Mouse (Mus musculus): ENCODE measurements around the gene Rcc1l.

Rcc1l gene

DNA sequence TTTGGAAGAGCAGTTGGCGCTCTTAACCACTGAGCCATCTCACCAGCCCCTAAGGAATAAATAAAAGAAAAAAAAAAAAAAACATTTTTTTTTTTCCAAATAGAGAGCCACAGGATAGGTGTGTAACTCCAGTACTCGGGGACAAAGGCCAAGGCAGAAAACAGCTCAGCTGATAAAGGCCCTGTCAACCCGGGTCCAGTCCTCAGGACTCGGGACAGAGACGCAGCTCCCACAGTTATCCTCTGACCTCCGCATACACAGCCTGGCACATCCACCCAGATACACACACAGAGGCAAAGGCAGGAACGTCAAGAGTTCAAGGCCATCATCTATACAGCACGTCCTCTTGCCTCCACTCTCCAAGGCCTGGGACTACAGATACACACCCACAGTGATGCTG lies 6.4 kb downstream of the Rcc1l start:
- no peak for DNase-seq (ENCODE audit: low spot score)

DNA sequence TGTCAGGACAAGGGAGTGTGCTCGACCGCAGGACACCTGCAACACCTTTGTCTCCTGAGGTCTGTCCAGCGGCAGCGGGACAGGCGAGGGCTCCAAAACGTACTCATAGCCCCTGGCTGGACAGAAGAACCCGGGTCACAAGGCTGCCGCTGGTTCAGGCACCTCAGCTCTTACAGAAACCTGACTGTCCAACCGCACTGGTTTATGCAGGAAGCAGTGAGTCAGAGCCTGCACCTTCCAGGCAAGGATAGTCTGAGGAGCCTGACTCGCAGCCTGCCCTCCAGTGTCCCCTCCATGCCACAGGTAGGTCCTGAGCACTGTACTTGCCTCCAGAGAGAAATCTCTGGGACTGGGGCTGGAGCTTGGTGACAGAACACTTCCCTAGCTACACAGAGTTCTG lies 7.3 kb downstream of the Rcc1l start:
- no peak for DNase-seq (ENCODE audit: low spot score)

DNA sequence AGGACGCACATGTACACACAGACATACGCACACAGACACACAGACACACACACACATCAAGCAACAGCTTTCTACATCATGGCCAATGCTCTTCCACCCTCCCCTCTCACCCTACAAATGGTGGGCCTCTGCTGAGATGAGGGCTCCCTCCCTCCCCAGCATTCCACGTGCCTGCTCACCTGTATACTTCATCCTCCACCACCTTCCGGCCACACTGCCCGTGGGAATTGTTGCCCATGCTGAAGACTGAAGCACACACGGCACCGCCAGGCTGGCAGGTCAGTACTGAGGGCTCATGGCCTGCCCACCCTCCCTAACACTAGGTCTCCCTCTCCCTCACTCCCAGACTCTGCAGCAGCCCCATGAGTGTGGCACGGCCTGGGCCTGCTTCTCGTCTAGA lies 8.5 kb downstream of the Rcc1l start:
- no peak for DNase-seq (ENCODE audit: low spot score)

DNA sequence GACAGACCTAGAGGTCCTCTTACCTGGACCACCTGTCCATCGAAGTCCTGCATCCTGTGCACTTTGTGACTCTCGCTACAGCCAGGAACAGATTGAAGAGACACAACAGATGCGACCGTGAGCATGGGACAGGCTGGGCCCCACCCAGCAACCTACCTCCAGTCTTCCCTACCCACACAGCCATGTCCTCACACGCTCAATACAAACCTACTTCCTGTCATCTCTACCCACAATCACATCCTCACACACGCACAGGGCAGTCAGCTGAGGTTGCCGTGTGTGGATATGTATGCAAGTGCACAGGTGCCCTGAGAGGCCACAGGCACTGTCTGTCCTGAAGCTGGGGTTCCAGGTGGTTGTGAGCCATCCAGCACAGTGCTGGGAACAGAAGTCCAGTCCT lies 9.9 kb downstream of the Rcc1l start:
- no peak for DNase-seq (ENCODE audit: low spot score)

DNA sequence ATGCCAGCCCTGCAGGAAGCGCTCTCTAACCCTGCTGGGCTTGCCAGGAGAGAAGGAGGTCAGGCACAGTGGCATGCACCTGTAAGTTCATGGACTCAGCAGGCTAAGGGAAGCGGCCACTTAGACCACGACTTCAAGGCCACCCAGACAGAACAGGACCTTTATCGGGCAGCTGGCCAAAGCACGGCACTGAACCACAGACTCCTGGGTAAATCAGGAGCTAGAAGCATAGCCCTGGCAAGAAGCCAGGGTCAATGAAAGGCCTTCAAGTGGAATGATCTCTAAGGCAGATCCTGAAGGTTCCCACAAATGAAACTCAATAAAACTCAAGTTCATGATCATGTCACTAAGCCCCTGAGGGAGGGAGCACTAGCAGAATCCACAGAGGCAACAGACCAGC lies 11.9 kb downstream of the Rcc1l start:
- DNase-seq (ENCODE audit: low spot score): peak; percentile 73

DNA sequence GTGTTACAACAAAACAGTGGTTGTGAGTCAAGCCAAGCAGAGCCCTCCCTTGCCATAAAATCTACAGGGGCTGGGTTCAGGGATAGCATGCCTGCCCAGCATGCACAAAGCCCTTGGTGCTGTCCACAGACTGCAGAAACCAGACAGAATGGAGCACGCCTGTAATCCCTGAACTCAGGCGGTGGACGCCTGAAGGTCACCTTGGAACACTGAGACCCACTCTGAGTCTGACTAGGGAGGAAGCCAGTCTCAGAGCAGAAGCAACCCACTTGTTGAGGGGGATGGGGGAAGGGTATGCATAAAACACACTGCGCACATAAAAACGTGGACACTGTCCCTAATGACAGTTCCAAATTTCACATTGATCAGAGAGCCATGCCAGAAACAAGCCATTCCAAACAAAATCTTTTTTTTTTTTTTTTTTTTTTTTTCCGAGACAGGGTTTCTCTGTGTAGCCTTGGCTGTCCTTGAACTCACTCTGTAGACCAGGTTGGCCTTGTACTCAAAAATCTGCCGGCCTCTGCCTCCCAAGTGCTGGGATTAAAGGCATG lies 20.6 kb downstream of the Rcc1l start:
- DNase-seq (ENCODE audit: low spot score): no peak

DNA sequence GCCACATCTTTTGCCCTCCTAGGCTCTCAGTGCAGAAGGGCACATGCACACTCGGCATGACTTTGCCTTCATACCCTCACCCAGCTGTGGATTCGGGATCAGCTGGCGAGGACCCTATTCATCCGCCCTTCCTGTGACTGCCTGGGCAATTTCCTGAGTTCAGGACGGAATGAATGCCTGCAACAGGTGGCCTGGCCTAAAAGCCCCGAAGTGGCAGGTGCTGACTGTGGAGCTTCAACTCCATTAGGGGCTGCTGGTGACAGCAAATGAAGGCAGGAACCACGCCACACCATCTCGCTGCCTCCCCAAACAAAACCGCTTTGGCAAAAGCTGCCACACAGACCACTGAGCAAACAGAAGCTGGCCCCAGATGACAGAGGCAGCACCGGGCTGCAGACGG lies 24.7 kb downstream of the Rcc1l start:
- no peak for DNase-seq (ENCODE audit: low spot score)

DNA sequence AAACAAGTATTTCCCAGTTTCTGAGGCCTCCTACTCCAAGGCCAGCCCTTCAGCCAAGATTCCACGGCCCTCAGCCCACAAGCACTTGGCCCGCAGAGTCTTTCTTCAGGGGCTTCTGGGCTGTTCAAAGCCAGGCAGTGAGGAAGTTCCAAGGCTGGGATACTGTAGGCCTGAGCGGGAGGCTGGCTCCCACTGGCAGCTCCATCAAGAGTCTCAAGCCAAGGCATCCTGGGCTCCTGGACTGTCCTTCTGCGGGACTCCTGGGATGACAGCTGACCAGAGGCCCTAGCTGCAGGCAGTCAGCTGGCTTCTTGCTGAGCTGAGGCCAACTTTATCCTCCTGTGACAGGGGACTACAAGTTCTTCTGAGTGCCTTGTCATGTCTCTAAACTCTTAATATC lies 28.4 kb downstream of the Rcc1l start:
- no peak for DNase-seq (ENCODE audit: low spot score)

DNA sequence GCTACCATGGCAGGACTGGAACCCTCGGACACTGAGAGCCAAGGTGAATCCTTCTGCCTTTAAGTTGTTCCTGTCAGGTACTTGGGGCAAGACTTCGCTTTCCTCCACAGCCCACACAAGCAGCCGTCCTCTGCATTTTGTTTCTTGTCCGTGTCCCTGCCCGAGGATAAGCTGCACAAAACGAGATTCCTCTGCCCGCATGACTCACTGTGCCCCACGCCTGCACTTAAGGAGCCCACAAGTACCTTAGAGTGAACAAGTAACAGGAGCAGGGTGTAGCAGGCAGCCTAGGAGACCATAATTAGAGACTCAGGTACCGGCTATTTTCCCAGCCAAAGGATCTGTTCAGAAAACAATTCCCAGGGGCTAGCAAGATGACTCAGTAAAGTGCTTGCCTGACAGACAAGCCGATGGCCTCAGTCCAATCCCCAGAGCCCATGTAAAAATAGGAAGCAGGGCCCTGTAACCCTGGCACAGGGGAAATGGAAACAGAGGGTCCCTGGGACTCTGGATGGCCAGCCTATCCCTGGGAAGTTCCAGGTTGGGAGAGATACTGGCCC lies 29.3 kb downstream of the Rcc1l start:
- DNase-seq (ENCODE audit: low spot score): no peak

DNA sequence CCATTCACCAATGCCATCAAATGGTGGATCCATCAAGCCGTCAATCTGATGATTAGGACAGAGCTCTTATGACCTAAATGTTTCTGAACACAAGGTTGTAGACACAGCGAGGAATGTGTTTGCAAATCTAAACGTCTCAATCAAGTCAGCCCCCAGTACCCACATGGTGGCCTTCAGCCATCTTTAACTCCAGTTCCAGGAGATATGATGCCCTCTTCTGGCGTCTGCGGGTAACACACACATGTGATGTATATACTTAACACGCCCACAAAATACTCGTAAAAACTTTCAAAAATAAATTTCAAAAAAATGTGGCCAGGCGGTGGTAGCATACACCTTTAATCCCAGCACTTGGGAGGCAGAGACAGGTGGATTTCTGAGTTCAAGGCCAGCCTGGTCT lies 31.6 kb downstream of the Rcc1l start:
- no peak for DNase-seq (ENCODE audit: low spot score)

DNA sequence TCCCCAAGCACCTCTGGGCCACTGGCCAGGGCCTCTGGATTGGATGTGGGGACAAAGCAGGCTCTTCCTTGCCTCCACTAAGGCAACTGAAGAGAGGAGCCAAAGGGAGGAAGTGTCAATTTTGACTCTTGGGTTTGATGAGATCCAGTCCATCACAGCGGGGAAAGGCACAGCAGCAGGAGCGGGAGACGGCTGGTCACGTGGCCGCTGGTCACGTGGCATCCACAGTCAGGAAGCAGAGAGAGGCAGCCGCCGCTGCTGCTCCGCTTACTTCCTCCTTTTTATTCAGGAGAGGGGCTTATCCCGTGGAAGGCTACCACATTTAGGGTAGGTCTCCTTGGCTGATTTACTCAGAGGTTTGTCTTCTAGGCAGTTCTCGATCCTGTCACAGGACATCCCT lies 34.2 kb downstream of the Rcc1l start:
- DNase-seq (ENCODE audit: low spot score): no peak

DNA sequence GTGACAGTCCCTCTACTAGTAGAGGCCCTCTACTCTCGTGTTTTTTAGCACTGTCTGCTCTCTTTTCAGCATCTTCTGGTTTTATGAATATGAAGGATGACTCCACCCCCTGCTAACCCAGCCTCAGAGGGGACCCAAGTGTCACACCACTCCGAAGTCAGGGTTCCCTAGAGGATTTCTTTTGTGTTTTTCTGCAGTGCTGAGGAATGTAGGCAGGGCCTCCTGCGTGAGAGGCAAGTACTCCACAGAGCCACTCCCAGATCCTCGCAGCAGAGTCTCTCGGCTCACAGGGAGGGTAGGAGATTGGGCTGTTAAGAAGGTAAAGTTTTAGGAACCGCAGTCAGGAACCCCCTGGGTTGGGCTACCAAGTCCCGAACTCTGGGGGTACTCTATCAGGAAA lies 35.3 kb downstream of the Rcc1l start:
- no peak for DNase-seq (ENCODE audit: low spot score)

DNA sequence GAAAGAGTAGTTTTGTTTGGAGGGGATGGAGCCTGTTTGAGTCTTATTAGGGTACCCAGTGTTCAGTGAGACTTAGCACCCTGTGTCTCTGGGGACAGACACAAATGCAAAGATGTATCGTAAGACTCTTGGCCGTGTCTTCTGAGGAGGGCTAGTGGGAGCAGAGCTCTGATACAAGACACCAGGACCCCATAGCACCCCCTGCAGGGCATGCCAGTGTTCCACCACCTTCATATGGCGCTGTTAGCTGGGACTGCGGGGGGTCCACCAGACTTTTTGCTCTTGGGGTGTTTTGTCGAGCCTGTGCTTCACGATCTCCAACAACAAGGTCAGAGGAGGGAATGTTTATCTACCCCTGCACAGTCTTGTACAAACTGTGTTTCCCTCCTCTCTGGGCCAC lies 37.1 kb downstream of the Rcc1l start:
- no peak for DNase-seq (ENCODE audit: low spot score)

DNA sequence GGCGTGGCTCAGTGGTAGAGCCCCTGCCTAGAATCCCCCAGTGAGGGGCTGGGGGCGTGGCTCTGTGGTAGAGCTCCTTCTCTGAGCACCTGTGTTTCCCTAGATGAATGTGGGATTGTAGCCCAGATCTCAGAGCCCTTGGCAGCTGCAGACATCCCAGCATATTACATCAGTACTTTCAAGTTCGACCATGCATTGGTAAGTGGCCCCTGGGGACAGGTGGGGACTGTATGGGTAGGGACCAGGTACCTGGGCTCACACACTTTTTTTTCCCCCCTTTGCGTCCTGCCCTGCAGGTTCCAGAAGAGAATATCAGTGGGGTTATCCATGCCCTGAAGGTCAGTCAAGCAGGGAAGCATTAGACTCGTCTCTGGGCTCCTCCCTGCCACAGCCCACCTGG lies 38.6 kb downstream of the Rcc1l start:
- no peak for DNase-seq (ENCODE audit: low spot score)

DNA sequence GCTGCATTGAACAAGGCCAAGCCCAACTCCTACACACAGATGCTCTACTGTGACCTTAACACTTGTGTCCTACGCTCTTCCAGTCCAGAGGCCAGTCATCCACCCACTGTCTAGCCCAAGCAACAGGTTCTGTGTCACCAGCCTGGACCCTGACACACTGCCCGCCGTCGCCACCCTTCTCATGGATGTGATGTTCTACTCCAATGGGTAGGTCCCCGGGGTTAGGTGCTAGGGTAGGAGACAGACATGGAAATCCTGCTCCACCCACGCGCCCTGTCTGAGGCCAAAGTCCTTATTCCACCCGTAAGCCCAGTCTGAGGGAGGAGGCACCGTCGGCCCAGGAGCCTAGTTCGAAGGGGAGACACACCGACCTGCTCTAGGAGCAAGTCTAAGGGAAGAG lies 40.6 kb downstream of the Rcc1l start:
- no peak for DNase-seq (ENCODE audit: low spot score)

DNA sequence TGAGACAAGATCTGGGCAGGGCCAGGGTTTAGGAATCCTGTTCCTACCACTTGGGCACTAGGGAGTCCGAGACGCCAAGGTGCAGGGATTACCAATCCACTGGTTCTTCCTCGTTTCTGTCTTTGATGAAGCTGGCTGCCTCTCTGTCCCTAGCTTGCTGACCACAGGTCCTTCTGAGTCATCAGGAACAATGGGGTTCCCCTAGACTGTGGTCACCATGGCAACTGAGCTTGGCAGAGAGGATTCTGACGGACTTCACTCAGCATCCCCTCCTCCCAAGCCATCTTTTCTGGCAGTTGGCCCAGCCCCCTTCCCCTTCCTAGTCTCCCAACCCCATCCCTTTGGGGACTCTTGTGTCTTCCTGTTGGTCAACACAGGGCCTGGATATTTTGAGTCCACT lies 45.0 kb downstream of the Rcc1l start:
- no peak for DNase-seq (ENCODE audit: low spot score)

DNA sequence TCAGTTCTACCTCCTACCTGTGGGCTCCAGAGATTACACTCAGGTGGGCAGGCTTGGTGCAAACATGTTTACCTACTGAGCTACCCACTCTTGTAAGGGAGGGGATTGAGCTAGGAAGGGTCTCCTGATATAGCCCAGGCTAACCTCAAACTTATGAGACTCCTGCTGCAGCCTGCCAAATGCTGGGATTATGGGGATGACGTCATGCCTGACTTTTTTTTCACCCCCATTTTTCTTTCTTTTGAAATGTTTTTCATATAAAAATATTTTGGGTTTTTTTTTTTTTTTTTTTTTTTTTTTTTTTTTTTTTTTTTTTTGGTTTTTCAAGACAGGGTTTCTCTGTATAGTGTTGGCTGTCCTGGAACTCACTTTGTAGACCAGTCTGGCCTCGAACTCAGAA lies 50.3 kb downstream of the Rcc1l start:
- no peak for DNase-seq (ENCODE audit: low spot score)

DNA sequence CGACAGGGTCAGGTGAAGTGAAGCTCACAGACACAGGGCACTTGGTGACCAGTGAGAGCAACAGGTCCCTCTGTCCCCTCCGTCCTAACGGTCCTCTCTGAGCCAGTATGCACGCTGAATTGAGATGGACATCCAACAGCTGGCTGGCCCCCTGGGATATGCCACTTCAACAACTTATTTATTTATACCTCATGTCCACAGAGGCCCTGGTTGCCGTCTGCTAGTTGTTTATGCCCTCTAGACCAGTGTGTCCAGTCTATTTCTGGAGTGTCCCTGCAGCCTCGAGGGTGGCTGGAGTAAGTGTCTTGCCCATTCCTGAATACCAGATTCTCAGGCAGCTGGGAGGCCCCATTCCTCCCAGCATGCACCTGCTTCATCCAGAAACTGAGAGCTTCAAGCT lies 52.7 kb downstream of the Rcc1l start:
- DNase-seq (ENCODE audit: low spot score): no peak

DNA sequence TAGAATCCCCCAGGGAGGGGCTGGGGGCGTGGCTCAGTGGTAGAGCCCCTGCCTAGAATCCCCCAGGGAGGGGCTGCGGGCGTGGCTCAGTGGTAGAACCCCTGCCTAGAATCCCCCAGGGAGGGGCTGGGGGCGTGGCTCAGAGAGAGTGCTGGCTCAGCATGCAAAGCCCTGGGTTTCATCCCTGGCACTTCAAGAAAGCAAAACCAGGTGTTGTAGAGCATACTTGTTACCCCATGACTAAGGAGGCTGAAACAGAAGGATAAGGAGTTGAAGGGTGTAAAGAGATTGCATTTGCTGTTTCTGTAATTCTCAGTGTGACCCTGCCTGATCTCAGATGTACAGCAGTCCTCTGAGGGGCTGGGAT lies 54.7 kb downstream of the Rcc1l start:
- DNase-seq (ENCODE audit: low spot score): no peak

DNA sequence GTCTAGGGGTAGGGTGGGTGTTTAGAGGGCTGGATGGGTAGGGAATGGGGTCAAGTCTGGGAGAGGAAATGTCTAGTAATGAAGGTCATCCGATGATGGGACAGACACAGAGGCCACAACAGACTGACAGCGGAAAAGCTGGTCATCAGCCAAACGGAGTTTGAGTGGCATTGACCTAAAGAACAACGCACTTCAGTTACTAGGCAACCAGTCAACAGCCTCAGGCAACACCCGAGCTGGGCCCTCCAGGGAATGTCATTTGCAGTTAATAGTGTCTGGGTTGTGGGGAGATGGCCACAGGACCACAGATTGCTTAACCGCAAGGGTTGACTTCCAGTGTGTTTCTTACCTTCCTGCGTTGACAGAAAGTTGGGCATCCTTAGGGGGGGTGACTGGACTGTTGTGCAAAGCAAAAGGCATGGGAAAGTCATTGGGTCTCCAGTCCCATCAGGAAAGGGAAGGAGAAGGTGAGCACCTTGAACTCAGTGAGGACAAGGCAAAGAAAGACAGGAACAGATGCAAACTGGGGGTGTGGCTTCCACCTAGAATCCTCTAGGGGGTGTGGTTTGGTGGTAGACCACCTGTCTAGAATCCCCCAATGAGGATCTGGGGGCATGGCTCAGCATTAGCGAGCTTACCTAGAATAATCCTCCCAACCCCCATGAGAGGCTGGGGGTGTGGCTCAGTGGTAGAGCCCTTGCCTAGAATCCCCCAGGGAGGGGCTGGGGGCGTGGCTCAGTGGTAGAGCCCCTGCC lies 55.3 kb downstream of the Rcc1l start:
- no peak for DNase-seq (ENCODE audit: low spot score)

DNA sequence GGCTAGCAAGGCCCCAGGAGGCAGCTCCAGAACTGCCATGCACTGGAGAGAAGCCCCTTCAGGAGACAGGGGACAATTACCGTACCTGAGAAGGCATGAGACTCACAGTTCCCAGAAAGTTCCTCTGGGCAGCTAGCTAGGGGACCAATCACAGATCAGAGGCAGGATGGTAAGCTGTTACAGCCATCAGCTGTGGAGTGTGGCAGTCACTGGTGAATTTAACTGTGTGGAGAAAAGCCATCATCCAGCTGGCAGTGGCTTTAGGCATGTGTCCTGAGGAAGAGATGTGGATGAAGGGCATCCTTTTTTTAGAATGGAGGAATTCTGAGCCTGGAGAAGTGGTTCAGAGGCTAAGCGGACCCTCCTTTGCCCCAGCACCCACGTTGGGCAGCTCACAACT lies 56.4 kb downstream of the Rcc1l start:
- DNase-seq (ENCODE audit: low spot score): no peak

DNA sequence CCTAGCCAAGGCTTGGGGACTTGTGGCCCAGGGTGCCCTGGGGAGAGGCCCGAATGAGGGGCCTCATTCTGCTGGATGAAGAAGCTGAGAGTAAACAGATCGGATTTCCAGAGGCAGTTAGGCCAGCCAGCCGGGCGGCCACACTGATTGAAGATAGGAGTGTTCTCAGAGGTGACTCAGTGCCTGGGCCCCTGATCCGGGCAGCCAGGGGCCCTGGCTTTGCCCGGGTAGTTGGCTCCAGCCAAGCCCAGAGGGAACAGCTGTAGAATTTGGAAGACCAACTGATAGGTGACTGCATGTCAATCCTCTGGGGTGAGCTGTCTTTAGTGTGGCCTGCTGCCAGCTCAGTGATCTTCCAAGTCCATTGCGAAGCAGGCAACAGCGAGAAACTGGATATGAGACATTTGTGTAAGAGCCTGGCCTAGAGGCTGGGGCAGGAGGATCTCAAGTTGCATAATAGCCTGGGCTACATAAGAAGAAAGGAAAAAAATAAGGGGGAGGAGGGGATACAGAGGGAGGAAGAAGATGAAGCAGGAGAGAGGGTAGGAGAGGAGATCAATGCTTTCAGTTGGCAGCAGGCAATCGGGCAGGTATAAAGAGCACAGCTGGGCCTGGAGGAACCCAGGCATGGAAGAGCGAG lies 57.0 kb downstream of the Rcc1l start:
- no peak for DNase-seq (ENCODE audit: low spot score)

DNA sequence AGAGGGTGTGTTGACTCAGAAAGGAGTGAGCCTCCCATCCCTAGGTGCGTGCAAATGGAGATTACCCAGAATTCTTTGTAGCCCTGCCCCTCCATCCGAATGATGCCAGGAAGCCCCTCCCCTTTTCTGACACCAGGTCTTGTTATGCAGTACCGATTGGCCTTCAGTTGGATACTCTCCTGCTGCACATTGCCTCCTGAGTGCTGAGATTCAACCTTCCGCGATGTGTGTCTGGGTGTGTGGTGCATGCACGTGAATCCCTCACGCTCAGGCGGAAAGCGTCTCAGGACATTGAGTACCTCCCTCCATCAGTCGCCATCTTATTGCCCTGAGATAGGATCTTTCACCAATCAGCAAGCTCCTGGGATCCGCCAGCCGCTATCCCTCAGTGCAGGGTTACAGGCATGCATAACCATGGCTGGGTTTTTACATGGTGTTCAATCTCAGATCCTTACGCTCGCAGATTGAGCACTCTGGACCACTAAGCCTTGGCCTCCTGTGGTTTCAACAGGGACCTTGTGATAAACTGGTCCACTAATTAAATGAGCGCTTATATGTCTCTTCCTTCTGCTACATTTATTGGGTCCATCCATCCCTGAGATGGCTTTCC lies 57.7 kb downstream of the Rcc1l start:
- no peak for DNase-seq (ENCODE audit: low spot score)
